Comparison of ENCODE assay signal across 11 mouse cellular contexts in the genomic region with DNA sequence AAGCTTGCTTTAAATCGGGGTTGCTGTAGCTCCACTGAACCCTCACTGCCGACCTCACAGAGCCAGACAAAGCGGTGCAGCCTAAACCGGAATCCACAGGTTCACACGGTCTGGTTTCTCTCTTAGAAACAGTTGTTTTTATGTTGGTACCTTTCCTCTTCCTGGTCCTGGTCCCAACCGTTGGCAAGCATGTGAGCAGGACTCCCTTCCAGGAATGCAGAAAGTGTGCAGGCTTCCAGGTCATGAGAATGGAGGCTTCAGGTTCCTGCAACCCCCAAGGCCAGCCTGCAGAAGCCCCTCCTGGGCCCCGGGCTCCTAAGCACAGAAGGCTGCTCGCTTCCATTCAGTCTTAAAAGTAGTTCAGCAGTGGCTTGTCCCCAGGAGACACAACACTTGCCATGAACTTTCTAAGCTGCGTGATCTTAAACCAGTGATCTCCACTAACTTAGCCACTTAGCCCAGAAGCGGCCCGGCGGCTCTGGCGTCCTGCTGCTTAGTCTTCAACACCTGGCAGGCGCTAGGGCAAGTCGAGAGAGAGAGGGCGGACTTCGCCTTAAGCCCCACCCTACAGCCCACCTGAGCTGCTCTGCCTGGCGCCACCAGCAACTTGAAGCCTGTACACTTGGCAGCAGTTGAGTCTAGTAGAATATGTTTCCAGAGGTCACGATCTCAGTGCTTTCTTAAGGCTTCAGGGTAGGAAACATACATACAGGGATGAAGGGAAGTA. TPM values are rescaled to one million over a fixed set of nuclear protein-coding genes. Genes with fewer than 3 reads are reported as not detected.
DNase-seq lines count a peak whose midpoint lies in the region; ATAC-seq lines count a peak whose summit lies in the region.
"Had no signal": no experiment of that assay in that cellular context is flagged by ENCODE, and none has a peak within 500 bp of the region (broad histone marks: within the 10 kb centered on the region; RNA-seq: fewer than 3 reads in every experiment).

No protein-coding gene starts in this region.

- no peaks in the 10 kb centered on the region for H3K9me3 ChIP-seq in liver, embryonic 12.5 days (replicated peaks)
- H3K9me3 ChIP-seq in liver, embryonic 11.5 days (ENCODE audit: control insufficient read depth, low read length): no peaks in the 10 kb centered on the region

- DNase-seq in CD4-positive, CD25-positive, alpha-beta regulatory T cell, adult 2 months (ENCODE audit: low read depth, low spot score): peak; percentile 22
- no peak for DNase-seq in liver, embryonic 11.5 days (ENCODE audit: low spot score)
- peak; percentile 35 for DNase-seq in kidney, adult 9 months
- peak; percentile 39 to 58 for DNase-seq in lung, postnatal 4 days
- no peak for DNase-seq in urinary bladder, adult 18-20 months (ENCODE audit: low spot score in 2 of 2)
- no peak for DNase-seq in embryo, embryonic 10.5 days (ENCODE audit: low spot score)
- DNase-seq: gastrocnemius, postnatal 10 days; layer of hippocampus, adult 9-11 months; liver, postnatal 0 days had no signal

- H3K4me1 ChIP-seq in liver, embryonic 12.5 days: peaks cover 39% of the 10 kb centered on the region
- H3K4me1 ChIP-seq in liver, embryonic 11.5 days (replicated peaks; ENCODE audit: control insufficient read depth, insufficient read depth, low read length): peaks cover 19% of the 10 kb centered on the region

- peaks cover 23% of the 10 kb centered on the region for H3K36me3 ChIP-seq in liver, embryonic 12.5 days
- no peaks in the 10 kb centered on the region for H3K36me3 ChIP-seq in liver, embryonic 11.5 days (ENCODE audit: control insufficient read depth, insufficient read depth, low read length)

- H3K27ac ChIP-seq in liver, embryonic 12.5 days: 0 out of 2 replicates have a peak overlapping the region, but pooled peaks have one; percentile 3
- no peak overlapping the region for H3K27ac ChIP-seq in liver, embryonic 11.5 days (ENCODE audit: low read depth, low read length)

- H3K9ac ChIP-seq in liver, embryonic 12.5 days: no peak overlapping the region
- no peak overlapping the region for H3K9ac ChIP-seq in liver, embryonic 11.5 days (ENCODE audit: low read depth, low read length)
- H3K9ac ChIP-seq: liver, postnatal 0 days had no signal

- no peaks in the 10 kb centered on the region for H3K27me3 ChIP-seq in liver, embryonic 12.5 days (replicated peaks)
- H3K27me3 ChIP-seq in liver, embryonic 11.5 days (replicated peaks; ENCODE audit: control insufficient read depth, insufficient read depth, low read length): no peaks in the 10 kb centered on the region

- no peak overlapping the region for H3K4me2 ChIP-seq in liver, embryonic 12.5 days
- H3K4me2 ChIP-seq in liver, embryonic 11.5 days: no peak overlapping the region

- ATAC-seq in CD4-positive, CD25-positive, alpha-beta regulatory T cell, adult 4 months: no peak
- no peak for ATAC-seq in liver, embryonic 12.5 days
- no peak for ATAC-seq in liver, embryonic 11.5 days (replicated peaks; ENCODE audit: low FRiP score)
- ATAC-seq: liver, postnatal 0 days had no signal

- H3K4me3 ChIP-seq in liver, embryonic 12.5 days: no peak overlapping the region
- no peak overlapping the region for H3K4me3 ChIP-seq in liver, embryonic 11.5 days (ENCODE audit: low read depth, low read length)

- WGBS in liver, embryonic 12.5 days (ENCODE audit: insufficient replicate concordance): 74% methylated on average over 19 of the region's 19 CpGs
- WGBS in liver, embryonic 11.5 days: 67% methylated on average over 19 of the region's 19 CpGs

RNA-seq across cellular contexts. Expression of a gene that starts 17.1 kb away (rescaled TPM):
- not detected for polyA plus RNA-seq in CD4-positive, CD25-positive, alpha-beta regulatory T cell, adult 4 months (2017; shearing (Covaris generic))
- 1.8 and 2.8 TPM in 2 replicates for polyA plus RNA-seq in liver, embryonic 12.5 days (2016; fragmentation: Nextera tagmentation; extraction: Ambion mirVana)
- 1.1 and 1.4 TPM in 2 replicates for polyA plus RNA-seq in liver, embryonic 11.5 days (2014; fragmentation: Nextera tagmentation; extraction: Ambion mirVana)

RNA-seq across cellular contexts. Expression of a gene that starts 17.3 kb away (rescaled TPM):
- polyA plus RNA-seq in CD4-positive, CD25-positive, alpha-beta regulatory T cell, adult 4 months (2017; shearing (Covaris generic)): 1 to 10 TPM; 4.8 to 7.9 TPM
- 20.3 and 21.3 TPM in 2 replicates for polyA plus RNA-seq in liver, embryonic 12.5 days (2016; fragmentation: Nextera tagmentation; extraction: Ambion mirVana)
- polyA plus RNA-seq in liver, embryonic 11.5 days (2014; fragmentation: Nextera tagmentation; extraction: Ambion mirVana): 26.7 and 28.0 TPM in 2 replicates

Comparison
In these comparisons a context has a peak if more than half of its experiments do, and no peak if none do; other contexts are left out.
1. DNase-seq: peak in CD4-positive, CD25-positive, alpha-beta regulatory T cell, adult 2 months (single experiment), kidney, adult 9 months (single experiment) and lung, postnatal 4 days (2 of 2); none in liver, embryonic 11.5 days (single experiment), urinary bladder, adult 18-20 months (0 of 2) and embryo, embryonic 10.5 days (single experiment).